Mouse (Mus musculus): ENCODE measurements around the gene Nudcd2.
"Not testable (repeated sequence)": the region's sequence is repeated elsewhere in the genome, so short reads cannot be mapped to it uniquely, and the experiment has no call there.

Nudcd2 gene

DNA sequence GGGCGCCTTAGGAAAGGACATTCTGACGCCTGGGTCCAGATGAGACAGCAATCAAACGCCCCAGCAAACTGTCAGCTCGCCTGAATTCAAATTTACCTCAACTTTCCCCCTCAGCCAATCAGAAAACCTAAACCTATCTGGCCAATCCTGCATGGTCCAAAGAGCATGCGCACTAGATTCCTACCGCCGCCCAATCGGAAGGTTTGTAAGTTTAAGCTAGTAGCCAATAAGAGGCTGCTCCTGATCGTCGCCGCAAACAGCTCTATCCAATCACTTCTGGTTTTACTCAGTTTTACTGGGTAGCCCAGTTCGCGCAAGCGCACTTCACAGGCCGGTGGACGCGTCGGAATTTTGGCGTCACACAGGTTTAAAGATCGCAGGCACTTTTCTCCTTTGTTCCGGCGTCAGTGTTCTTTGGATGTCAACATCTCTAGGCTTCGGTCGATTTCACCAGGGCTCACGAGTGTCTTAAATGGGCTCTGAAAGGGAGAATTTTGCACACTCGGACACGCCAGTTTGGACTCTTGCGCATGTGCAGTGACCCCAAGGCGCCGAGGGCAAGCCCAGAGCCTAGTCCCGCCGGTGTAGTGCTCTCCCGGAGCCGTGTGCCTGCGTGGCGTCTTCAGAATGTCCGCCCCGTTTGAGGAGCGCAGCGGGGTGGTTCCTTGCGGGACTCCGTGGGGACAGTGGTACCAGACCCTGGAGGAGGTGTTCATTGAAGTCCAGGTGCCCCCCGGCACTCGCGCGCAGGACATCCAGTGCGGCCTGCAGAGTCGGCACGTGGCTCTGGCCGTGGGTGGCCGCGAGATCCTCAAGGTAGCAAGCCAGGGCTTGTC is at the start of gene Nudcd2, which contains the start of gene Hmmr:
Nudcd2 (plus strand) TSS at position 329 of the 836 bp plus-strand sequence.
Hmmr (minus strand) TSS at position 84 of the 836 bp plus-strand sequence.
- DNase-seq (ENCODE audit: low spot score in 2 of 2), result peak; percentile 93 to 96

DNA sequence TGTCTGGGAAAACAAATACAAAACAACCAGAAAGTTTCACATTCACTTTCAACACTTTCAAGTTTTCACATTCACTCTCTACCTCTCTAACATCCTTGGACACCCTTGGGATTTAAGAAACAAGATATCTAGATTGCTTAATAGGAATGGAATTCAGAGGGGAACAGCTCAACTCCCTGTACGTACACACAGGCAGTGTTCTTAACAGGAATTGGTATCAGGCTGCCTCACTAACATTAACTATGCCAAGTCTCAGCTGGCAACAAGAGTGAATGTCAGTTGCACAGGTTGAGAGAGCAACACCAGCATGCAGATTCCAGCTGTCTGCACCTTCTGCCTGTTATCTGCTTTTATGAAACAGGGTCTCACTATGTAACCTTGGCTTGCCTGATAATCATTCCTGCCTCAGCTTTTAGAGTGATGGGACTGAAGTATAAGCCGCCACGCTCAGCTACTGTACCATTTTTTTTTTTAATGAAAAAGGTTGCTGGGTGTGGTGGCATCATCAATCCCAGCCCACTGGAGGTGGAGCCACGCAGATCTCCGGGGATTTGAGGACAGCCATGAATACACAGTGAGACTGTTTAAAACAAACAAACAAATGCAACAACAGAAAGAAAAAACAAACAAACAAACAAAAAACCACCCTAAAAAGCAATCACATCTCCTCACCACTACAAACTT is 42.9 kb upstream of the Nudcd2 start:
- DNase-seq (ENCODE audit: low spot score in 2 of 2), result no peak

GRCm38 (mm10) chr11:40692101-40692509 is 41.4 kb upstream of the Nudcd2 start:
- no peak for DNase-seq (ENCODE audit: low spot score in 2 of 2)

- DNase-seq (ENCODE audit: low spot score in 2 of 2), result peak; percentile 90 to 93
Observed at GRCm38 (mm10) chr11:40692511-40693365, 40.7 kb upstream of the Nudcd2 start.

GRCm38 (mm10) chr11:40693366-40693951 is 40.0 kb upstream of the Nudcd2 start:
- DNase-seq (ENCODE audit: low spot score in 2 of 2), result peak; percentile 34 to 44

- peak; percentile 26 to 38 for DNase-seq (ENCODE audit: low spot score in 2 of 2)
Observed at GRCm38 (mm10) chr11:40694311-40695087, 39.0 kb upstream of the Nudcd2 start.

- DNase-seq (ENCODE audit: low spot score in 2 of 2), result no peak
Observed at GRCm38 (mm10) chr11:40695103-40695502, 38.4 kb upstream of the Nudcd2 start, which contains the start of gene Mat2b. TSS of gene Mat2b (minus strand) at chr11:40695203.

DNA sequence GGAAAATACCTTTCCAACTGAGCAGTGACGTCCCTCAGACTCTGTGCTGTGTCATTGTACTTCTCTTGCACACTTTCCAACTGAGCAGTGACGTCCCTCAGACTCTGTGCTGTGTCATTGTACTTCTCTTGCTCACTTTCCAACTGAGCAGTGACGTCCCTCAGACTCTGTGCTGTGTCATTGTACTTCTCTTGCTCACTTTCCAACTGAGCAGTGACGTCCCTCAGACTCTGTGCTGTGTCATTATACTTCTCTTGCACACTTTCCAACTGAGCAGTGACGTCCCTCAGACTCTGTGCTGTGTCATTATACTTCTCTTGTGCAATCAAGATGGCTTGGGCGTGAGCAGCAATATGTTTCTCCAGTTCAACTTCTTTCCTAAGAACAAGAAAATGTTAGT is 23.6 kb upstream of the Nudcd2 start:
- not testable (repeated sequence) for DNase-seq (ENCODE audit: low spot score in 2 of 2)

GRCm38 (mm10) chr11:40713858-40714257 is 19.6 kb upstream of the Nudcd2 start:
- no peak for DNase-seq (ENCODE audit: low spot score in 2 of 2)

DNA sequence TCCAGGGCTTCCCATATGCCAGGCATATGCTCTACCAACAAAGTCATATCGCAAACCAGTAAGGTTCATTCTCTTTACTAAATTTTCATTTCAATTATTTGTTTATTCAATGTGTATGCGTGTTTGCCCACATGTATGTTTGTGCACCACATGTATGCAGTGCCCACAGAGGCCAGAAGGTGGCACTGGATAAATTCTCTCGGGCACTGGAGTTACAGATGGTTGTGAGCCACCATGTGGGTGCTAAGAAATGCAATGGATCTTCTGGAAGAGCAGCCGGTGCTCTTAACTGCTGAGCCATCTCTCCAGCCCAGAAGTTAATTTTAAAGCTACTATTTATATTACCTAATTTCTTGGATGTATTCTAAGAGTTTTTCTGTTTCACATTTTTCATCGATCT is 17.9 kb upstream of the Nudcd2 start:
- DNase-seq (ENCODE audit: low spot score in 2 of 2), result no peak

DNA sequence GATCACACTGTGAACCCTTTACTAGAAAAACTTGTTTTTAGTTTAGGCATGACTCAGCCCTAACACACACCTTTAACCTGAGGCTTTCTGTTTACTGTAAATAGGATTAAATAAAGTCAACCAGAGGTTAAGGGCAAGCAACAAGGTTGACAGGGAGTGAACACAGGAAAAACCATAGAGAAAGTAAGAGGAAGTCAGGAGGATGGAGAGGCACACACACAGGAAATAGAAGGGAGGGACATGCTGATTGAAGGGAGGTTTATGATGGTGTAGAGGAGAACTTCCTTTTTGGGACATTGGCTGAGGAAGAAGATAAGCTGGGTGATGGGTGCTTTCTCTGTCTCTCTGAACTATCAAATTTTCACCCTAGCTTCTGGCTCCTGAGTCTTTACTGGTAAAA is 15.1 kb upstream of the Nudcd2 start:
- no peak for DNase-seq (ENCODE audit: low spot score in 2 of 2)

DNA sequence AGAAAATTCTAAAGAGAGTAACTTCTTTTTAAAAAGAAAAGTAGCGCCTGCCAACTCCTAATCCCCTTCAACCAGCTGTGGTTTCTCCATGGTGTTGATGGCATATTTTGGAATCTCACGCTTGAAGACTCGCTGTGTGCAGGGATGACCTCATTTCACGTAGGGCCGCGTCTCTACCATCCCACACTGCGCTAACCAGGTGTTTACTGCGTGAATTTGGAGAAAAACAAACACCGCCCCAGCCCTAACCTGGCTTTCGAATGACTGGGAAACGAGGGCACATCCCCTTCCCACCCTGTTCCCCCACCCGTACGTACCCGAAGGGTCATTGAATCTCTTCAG is 499 bp upstream of the Nudcd2 start:
- no peak for DNase-seq (ENCODE audit: low spot score in 2 of 2)

GRCm38 (mm10) chr11:40734251-40734752 is 835 bp downstream of the Nudcd2 start:
- no peak for DNase-seq (ENCODE audit: low spot score in 2 of 2)

DNA sequence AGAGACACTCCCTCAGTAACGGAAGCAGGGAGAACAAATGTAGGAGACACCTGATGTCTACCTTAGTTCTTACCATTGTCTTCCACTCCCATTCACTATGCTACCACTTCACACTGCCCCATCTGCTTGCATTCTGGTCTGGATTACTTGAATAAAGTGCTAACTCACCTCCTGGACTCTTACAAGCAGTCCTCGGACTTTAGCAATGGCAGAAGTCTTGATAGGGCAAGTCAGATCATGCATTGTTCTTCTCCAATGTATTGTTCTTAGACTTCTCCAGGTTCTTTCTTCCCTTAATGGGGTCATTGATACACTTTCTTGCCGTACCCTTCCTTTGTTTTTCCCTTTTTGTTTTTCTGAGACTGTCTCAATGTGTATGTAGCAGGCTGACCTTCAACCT is 3.9 kb downstream of the Nudcd2 start:
- no peak for DNase-seq (ENCODE audit: low spot score in 2 of 2)

- DNase-seq (ENCODE audit: low spot score in 2 of 2), result no peak
Observed at GRCm38 (mm10) chr11:40741605-40742262, 8.3 kb downstream of the Nudcd2 start.

- DNase-seq (ENCODE audit: low spot score in 2 of 2), result no peak
Observed at GRCm38 (mm10) chr11:40744348-40744747, 10.9 kb downstream of the Nudcd2 start.

- DNase-seq (ENCODE audit: low spot score in 2 of 2), result no peak
Observed at GRCm38 (mm10) chr11:40746361-40746760, 12.9 kb downstream of the Nudcd2 start.

GRCm38 (mm10) chr11:40747716-40748115 is 14.2 kb downstream of the Nudcd2 start:
- no peak for DNase-seq (ENCODE audit: low spot score in 2 of 2)

DNA sequence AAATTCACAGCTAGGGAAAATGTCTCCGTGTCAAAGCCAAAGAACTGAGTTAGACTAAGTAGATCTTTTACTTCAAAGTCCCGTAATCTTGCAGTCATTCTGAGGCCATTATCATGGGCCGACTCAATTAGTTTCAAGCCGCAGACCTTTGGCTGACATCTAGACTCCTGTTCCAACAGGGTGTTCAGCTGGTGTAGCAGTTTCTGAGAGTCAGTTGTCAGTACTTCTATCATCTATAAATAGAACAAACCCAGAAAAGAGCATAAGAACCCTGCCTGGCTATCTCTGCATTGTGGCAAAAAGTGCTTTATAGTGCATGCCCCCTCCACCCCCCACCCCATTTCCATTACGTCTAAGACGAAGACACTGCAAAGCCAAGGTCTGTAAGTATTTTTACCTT is 20.4 kb downstream of the Nudcd2 start:
- DNase-seq (ENCODE audit: low spot score in 2 of 2), result no peak

- DNase-seq (ENCODE audit: low spot score in 2 of 2), result no peak
Observed at GRCm38 (mm10) chr11:40754664-40755107, 21.2 kb downstream of the Nudcd2 start.
